Mouse (Mus musculus) megakaryocyte, adult 5-6 weeks (primary cell): ENCODE measurements around the gene Gm8024. TPM values are rescaled to one million over a fixed set of nuclear protein-coding genes. Genes with fewer than 3 reads are reported as not detected.
"Not testable (repeated sequence)": the region's sequence is repeated elsewhere in the genome, so short reads cannot be mapped to it uniquely, and the experiment has no call there.

Experiments used
- ATAC-seq: 2 replicates; pipeline ENCODE4 v1.8.0; 2016; ENCODE audit warnings: mild to moderate bottlenecking, inconsistent platforms; ENCODE audit not compliant: poor library complexity, severe bottlenecking
- total RNA-seq, 2 experiments: library from RNA; stranded (forward) in 1 of 2; stranded (reverse) in 1 of 2; fragments of 153-499, 151-499 nt in 1 of 2; fragments of 221-1000, 200-1000 nt in 1 of 2; gene quantifications; 2 replicates each; pipeline versions ENCODE4 v1.2.3 to v1.2.4; 2015 to 2017

Gm8024 gene
- total RNA-seq (2015) (not detected in 2 replicates), total RNA-seq (2017) (not detected in 2 replicates)

GRCm38 (mm10) chr14:42524182-42524581, at the start of gene Gm8024:
Gene Gm8024 (minus strand): TSS chr14:42524282.
- not testable (repeated sequence) for ATAC-seq

GRCm38 (mm10) chr14:42543170-42543701, 19.2 kb upstream of the Gm8024 start:
- not testable (repeated sequence) for ATAC-seq

- ATAC-seq = not testable (repeated sequence)
Observed at GRCm38 (mm10) chr14:42542316-42543169, 18.5 kb upstream of the Gm8024 start.

GRCm38 (mm10) chr14:42502249-42502648, 21.8 kb downstream of the Gm8024 start, which contains the start of gene Gm8020:
Gene Gm8020 (minus strand): TSS chr14:42502349.
- not testable (repeated sequence) for ATAC-seq

Other genes with a start within 250 kb of the Gm8024 start
- not detected in 2 replicates for gene Gm9611, start 226.9 kb downstream of the Gm8024 start, total RNA-seq (2015)
- not detected in 2 replicates for gene Gm9611, start 226.9 kb downstream of the Gm8024 start, total RNA-seq (2017)
- not detected in 2 replicates for gene Gm7995, start 214.1 kb downstream of the Gm8024 start, total RNA-seq (2015)
- gene Gm7995, start 214.1 kb downstream of the Gm8024 start, total RNA-seq (2017) = not detected in 2 replicates
- gene Gm8005, start 84.6 kb downstream of the Gm8024 start, total RNA-seq (2015) = not detected in 2 replicates
- not detected in 2 replicates for gene Gm8005, start 84.6 kb downstream of the Gm8024 start, total RNA-seq (2017)
- not detected in 2 replicates for gene Gm8011, start 60.4 kb downstream of the Gm8024 start, total RNA-seq (2015)
- not detected in 2 replicates for gene Gm8011, start 60.4 kb downstream of the Gm8024 start, total RNA-seq (2017)
- gene Gm8020, start 21.9 kb downstream of the Gm8024 start, total RNA-seq (2015) = not detected in 2 replicates
- gene Gm8020, start 21.9 kb downstream of the Gm8024 start, total RNA-seq (2017) = not detected in 2 replicates
- not detected in 2 replicates for gene Gm17124, start 75.6 kb upstream of the Gm8024 start, total RNA-seq (2015)
- gene Gm17124, start 75.6 kb upstream of the Gm8024 start, total RNA-seq (2017) = not detected in 2 replicates
- not detected in 2 replicates for gene Gm3633, start 117.6 kb upstream of the Gm8024 start, total RNA-seq (2015)
- gene Gm3633, start 117.6 kb upstream of the Gm8024 start, total RNA-seq (2017) = not detected in 2 replicates
- not detected in 2 replicates for gene Gm10378, start 131.7 kb upstream of the Gm8024 start, total RNA-seq (2015)
- gene Gm10378, start 131.7 kb upstream of the Gm8024 start, total RNA-seq (2017) = not detected in 2 replicates
- not detected in 2 replicates for gene Gm3015, start 244.5 kb upstream of the Gm8024 start, total RNA-seq (2015)
- not detected in 2 replicates for gene Gm3015, start 244.5 kb upstream of the Gm8024 start, total RNA-seq (2017)